Mouse (Mus musculus) left cerebral cortex, postnatal 25 days (tissue): Measurements from ENCODE around the gene Gm10837. TPM values are rescaled to one million over a fixed set of nuclear protein-coding genes. Genes with fewer than 3 reads are reported as not detected.
A peak's percentile ranks its signal among the peaks of the same experiment; 100 is the strongest.

Source experiments
- DNase-seq, 2 experiments: peaks; one replicate each; pipeline ENCODE4 v3.0.0; 2022; ENCODE audit warnings: low spot score in 2 of 2, mixed read lengths in 1 of 2
- intact Hi-C: fragments of 180-260 bp; cut with DNase I; formaldehyde crosslinking; loops from one replicate; pipeline ENCODE4 v1.15.1; 2025
- total RNA-seq, 2 experiments: library from RNA; stranded (reverse); gene quantifications; 2 replicates each; pipeline ENCODE4 v1.2.3; 2021

Gene Gm10837
- total RNA-seq, 2 experiments from 2014 or later, result not detected

DNA sequence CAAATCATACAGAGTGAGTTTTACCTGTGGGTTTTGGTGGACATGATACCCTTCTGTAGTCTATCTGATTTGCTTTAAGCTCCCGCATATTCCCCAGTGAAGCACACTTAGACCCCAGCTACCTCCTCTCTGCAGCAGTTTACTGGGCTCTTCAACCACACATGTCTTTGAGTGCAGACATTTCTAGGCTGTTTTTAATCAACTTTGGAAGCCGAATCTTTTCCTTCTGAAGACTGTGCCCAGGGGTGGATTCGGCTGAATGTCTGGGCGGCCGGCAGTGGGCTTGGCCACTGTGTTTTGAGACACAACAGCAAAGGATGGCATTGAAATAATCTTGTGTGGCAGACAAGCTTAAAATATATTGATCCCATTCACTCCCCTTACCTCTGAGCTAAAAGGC is 3.0 kb upstream of the Gm10837 start:
- intact Hi-C loops, result loop anchor here (5.0 to 10.0 kb wide), 3 partner anchors 35 to 387 kb away; partner anchors contain the start of genes Gm5089 and Tm9sf2
- no peak for DNase-seq

GRCm38 (mm10) chr14:122489041-122489440 is 1.3 kb upstream of the Gm10837 start:
- DNase-seq, result no peak
- intact Hi-C loops, result loop anchor here (5.0 to 10.0 kb wide), 3 partner anchors 37 to 386 kb away; partner anchors contain the start of genes Gm5089 and Tm9sf2

DNA sequence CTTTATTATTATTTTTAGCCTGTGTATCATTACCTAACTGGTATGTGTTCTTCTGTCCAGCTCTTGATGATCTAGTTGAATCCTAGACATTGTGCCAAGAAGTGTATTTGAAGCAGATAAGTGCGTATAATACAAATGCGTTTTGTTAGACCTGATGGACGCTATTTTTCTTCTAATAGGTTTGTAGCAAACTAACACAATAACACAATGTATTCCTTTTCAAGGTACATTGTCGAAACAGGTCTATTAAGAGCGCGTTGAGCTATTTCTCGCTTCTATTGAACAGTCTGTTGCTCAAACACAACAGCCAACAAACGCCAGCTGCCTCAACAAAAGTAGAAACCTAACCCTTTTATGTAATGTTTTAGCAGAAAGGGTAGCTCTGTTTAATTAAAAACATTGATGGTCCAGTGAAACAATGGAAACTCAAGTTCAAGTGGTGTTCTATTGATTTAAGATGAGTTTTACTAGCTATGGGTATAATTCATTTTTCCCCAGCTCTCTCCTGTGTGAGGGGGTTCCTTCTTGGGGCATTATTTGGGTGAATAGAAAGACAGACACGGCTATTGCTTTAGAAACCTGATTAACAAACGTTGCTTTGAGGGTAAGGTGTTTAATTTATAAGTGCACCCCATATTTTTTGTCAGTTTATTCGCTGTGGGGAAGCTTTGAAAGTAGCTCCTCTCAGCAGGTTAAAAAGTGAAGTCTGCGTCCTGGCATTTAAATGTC is 536 bp upstream of the Gm10837 start:
- DNase-seq, result no peak

GRCm38 (mm10) chr14:122491521-122491920 is 1.1 kb downstream of the Gm10837 start:
- no peak for DNase-seq
- intact Hi-C loops, result no loop called here

More for the DNA sequence above, 536 bp upstream of the Gm10837 start:
- intact Hi-C loops, result loop anchor here (5.0 to 10.0 kb wide), 3 partner anchors 38 to 385 kb away; partner anchors contain the start of genes Gm5089 and Tm9sf2

- intact Hi-C loops, result no loop called here
These were observed 1.6 kb downstream of the Gm10837 start for GRCm38 (mm10) chr14:122492015-122492414.

DNA sequence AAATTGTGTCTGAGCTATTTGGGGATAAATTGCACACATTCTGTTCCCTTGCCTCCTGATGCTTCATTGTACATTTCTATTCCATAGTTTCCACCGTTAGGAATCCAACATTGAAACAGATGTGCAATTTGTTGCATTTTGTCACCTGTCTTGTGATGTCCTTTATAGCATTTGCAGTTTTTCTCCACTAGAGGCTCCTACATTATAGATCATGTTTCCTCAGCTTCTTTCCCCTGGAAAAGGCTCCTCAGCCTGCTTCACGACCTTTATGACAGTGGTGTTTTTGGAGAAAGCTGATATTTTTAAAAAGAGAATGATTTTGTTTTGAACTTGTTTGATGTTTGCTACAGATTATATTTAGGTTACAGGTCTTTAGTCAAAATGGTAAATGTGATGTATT is 18.7 kb downstream of the Gm10837 start:
- intact Hi-C loops, result loop anchor here (1.0 kb wide), 1 partner anchor 367 kb away; no protein-coding TSS in a partner anchor
- no peak for DNase-seq

More at GRCm38 (mm10) chr14:122492015-122492414, 1.6 kb downstream of the Gm10837 start:
- no peak for DNase-seq

- no peak for DNase-seq
- intact Hi-C loops, result no loop called here
These were observed 21.1 kb downstream of the Gm10837 start for GRCm38 (mm10) chr14:122511519-122511918.

DNA sequence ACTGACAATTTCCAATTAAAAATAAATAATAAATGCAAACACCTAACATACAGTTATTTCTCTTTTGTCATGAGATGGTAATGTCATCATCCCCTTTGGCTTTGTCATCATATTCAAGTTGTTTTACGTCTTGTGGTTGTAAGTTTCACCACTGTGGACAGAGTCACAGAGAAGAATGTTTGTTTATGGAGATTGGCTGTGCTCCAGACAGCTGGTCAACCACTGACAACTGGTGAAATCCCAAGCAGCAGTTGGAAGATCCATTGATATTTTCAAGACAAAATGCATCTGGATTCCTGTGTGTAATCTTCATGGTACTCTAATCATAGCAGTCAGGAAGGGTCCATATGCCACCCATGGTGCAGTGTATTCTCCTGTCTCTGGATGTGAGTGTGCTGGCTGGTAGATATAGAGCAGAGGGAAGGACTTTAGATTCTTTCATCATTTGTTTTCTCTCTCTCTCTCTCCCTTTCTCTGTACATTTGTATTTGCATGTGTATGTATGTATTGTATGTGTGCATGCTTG is 23.2 kb downstream of the Gm10837 start:
- no peak for DNase-seq
- intact Hi-C loops, result no loop called here

GRCm38 (mm10) chr14:122528475-122528874 is 38.1 kb downstream of the Gm10837 start:
- no peak for DNase-seq
- intact Hi-C loops, result no loop called here

- intact Hi-C loops, result no loop called here
- DNase-seq, result peak; percentile 97 to 99
These were observed 43.9 kb downstream of the Gm10837 start, which contains the start of gene Pcca for GRCm38 (mm10) chr14:122534017-122534924. Gene Pcca, plus strand, starts transcription at chr14:122534324.

DNA sequence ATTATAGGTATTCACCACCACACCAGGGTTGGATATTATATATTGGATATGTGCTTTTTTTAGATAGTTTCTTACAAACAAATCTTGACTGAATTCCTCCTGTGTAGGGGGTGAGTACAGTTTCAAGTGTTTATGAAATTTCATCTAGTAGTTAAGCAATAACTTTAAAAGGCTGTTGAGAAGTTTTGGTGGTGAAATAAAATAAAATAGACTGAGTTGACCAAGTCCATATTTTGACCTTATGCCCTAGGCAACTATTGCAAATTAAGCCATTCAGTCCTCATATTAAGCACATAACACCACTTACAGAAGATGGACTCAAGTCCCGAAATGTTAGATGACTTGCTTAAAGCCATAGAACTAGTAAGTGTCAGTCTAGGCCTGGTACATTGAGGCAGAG is 45.6 kb downstream of the Gm10837 start:
- no peak for DNase-seq
- intact Hi-C loops, result no loop called here

Other genes starting within 250 kb of the Gm10837 start
- gene Gm5089, start 39.5 kb upstream of the Gm10837 start, total RNA-seq, result under 1 TPM in 1 of 2 experiments, not detected in 1; 0.23 TPM
- 1 to 10 TPM; 2.3 to 2.7 TPM for gene Zic5, start 24.9 kb upstream of the Gm10837 start, total RNA-seq
- gene Zic2, start 15.2 kb upstream of the Gm10837 start, total RNA-seq, result 10 to 100 TPM; 16.0 to 16.5 TPM
- gene Pcca, start 43.7 kb downstream of the Gm10837 start, total RNA-seq, result 10 to 100 TPM; 31.3 to 32.4 TPM